Mouse (Mus musculus): ENCODE measurements around the gene Olfr724. TPM values are rescaled to one million over a fixed set of nuclear protein-coding genes. Genes with fewer than 3 reads are reported as not detected.
"Not testable (repeated sequence)": the region's sequence is repeated elsewhere in the genome, so short reads cannot be mapped to it uniquely, and the experiment has no call there.

Gene Olfr724
- total RNA-seq (2015) (not detected in 2 replicates), total RNA-seq (2017) (not detected in 2 replicates)

- not testable (repeated sequence) for ATAC-seq (ENCODE audit: poor library complexity, severe bottlenecking)
Observed at GRCm38 (mm10) chr14:49963174-49963573, at the start of gene Olfr724. TSS of gene Olfr724 (minus strand) at chr14:49963274.

- no peak for ATAC-seq (ENCODE audit: poor library complexity, severe bottlenecking)
Observed at GRCm38 (mm10) chr14:49955890-49956289, 7.2 kb downstream of the Olfr724 start.

- ATAC-seq (ENCODE audit: poor library complexity, severe bottlenecking) = not testable (repeated sequence)
Observed at GRCm38 (mm10) chr14:49931687-49932086, 31.4 kb downstream of the Olfr724 start, which contains the start of gene Olfr723. TSS of gene Olfr723 (minus strand) at chr14:49931787.

Other genes with a start within 250 kb of the Olfr724 start
- not detected in 2 replicates for gene Armh4, start 179.9 kb downstream of the Olfr724 start, total RNA-seq (2015)
- not detected in 2 replicates for gene Armh4, start 179.9 kb downstream of the Olfr724 start, total RNA-seq (2017)
- gene Olfr722, start 61.3 kb downstream of the Olfr724 start, total RNA-seq (2015) = not detected in 2 replicates
- gene Olfr722, start 61.3 kb downstream of the Olfr724 start, total RNA-seq (2017) = not detected in 2 replicates
- not detected in 2 replicates for gene Olfr723, start 31.5 kb downstream of the Olfr724 start, total RNA-seq (2015)
- gene Olfr723, start 31.5 kb downstream of the Olfr724 start, total RNA-seq (2017) = not detected in 2 replicates
- gene Olfr725, start 77.1 kb upstream of the Olfr724 start, total RNA-seq (2015) = not detected in 2 replicates
- gene Olfr725, start 77.1 kb upstream of the Olfr724 start, total RNA-seq (2017) = not detected in 2 replicates
- gene Olfr726, start 127.7 kb upstream of the Olfr724 start, total RNA-seq (2015) = not detected in 2 replicates
- not detected in 2 replicates for gene Olfr726, start 127.7 kb upstream of the Olfr724 start, total RNA-seq (2017)
- not detected in 2 replicates for gene Olfr727, start 159.9 kb upstream of the Olfr724 start, total RNA-seq (2015)
- not detected in 2 replicates for gene Olfr727, start 159.9 kb upstream of the Olfr724 start, total RNA-seq (2017)
- not detected in 2 replicates for gene Olfr728, start 179.4 kb upstream of the Olfr724 start, total RNA-seq (2015)
- not detected in 2 replicates for gene Olfr728, start 179.4 kb upstream of the Olfr724 start, total RNA-seq (2017)
- not detected in 2 replicates for gene Olfr729, start 189.6 kb upstream of the Olfr724 start, total RNA-seq (2015)
- gene Olfr729, start 189.6 kb upstream of the Olfr724 start, total RNA-seq (2017) = not detected in 2 replicates
- gene Olfr730, start 224.9 kb upstream of the Olfr724 start, total RNA-seq (2015) = not detected in 2 replicates
- gene Olfr730, start 224.9 kb upstream of the Olfr724 start, total RNA-seq (2017) = not detected in 2 replicates

Measured in megakaryocyte, adult 5-6 weeks (primary cell).